Mouse (Mus musculus): ENCODE data around the gene Klhl41. TPM values are rescaled to one million over a fixed set of nuclear protein-coding genes. Genes with fewer than 3 reads are reported as not detected.

Gene Klhl41
- polyA plus RNA-seq, 1 experiment, result not detected

- WGBS, result 63% methylated on average over 10 of the region's 10 CpGs
- Histone ChIP-seq H3K27me3 (ENCODE audit: control insufficient read depth, insufficient read depth, low read length) (no peaks in the 10 kb centered on the region), H3K4me1 (ENCODE audit: control insufficient read depth, insufficient read depth, insufficient read length, low read length) (no peaks in the 10 kb centered on the region), H3K27ac (ENCODE audit: insufficient read depth, low read depth, low read length) (no peak overlapping the region), H3K36me3 (ENCODE audit: control insufficient read depth, insufficient read depth, low read length) (no peaks in the 10 kb centered on the region), H3K4me3 (ENCODE audit: low read depth, low read length) (no peak overlapping the region)
- TF ChIP-seq CTCF (IDR thresholded peaks at IDR 0.05; ENCODE audit: extremely low read depth, insufficient read length, insufficient replicate concordance, low read depth, low read length), result no peak
- TF ChIP-seq POLR2A (IDR thresholded peaks at IDR 0.05; ENCODE audit: low read depth, low read length), result no peak
These were observed 29.8 kb upstream of the Klhl41 start for GRCm38 (mm10) chr2:69640100-69640499.

GRCm38 (mm10) chr2:69644968-69645617, 24.8 kb upstream of the Klhl41 start:
- Histone ChIP-seq H3K4me1 (ENCODE audit: control insufficient read depth, insufficient read depth, insufficient read length, low read length) (peaks cover 2% of the 10 kb centered on the region; the same call in 1 of the 2 replicates), H3K36me3 (ENCODE audit: control insufficient read depth, insufficient read depth, low read length) (no peaks in the 10 kb centered on the region), H3K4me3 (ENCODE audit: low read depth, low read length) (no peak overlapping the region), H3K27ac (ENCODE audit: insufficient read depth, low read depth, low read length) (no peak overlapping the region), H3K27me3 (ENCODE audit: control insufficient read depth, insufficient read depth, low read length) (no peaks in the 10 kb centered on the region)
- no peak for TF ChIP-seq POLR2A (IDR thresholded peaks at IDR 0.05; ENCODE audit: low read depth, low read length)
- TF ChIP-seq CTCF (IDR thresholded peaks at IDR 0.05; ENCODE audit: extremely low read depth, insufficient read length, insufficient replicate concordance, low read depth, low read length), result no peak
- WGBS, result 82% methylated on average over 11 of the region's 11 CpGs

GRCm38 (mm10) chr2:69646726-69647490, 23.0 kb upstream of the Klhl41 start, which contains the start of gene Bbs5:
TSS of gene Bbs5 (plus strand) at chr2:69647171.
- Histone ChIP-seq H3K27me3 (ENCODE audit: control insufficient read depth, insufficient read depth, low read length) (no peaks in the 10 kb centered on the region), H3K4me3 (ENCODE audit: low read depth, low read length) (peak within 1 kb of the TSS; percentile 87), H3K27ac (ENCODE audit: insufficient read depth, low read depth, low read length) (no peak within 1 kb of the TSS), H3K36me3 (ENCODE audit: control insufficient read depth, insufficient read depth, low read length) (no peaks in the 10 kb centered on the region), H3K4me1 (ENCODE audit: control insufficient read depth, insufficient read depth, insufficient read length, low read length) (peaks cover 2% of the 10 kb centered on the region; the same call in 1 of the 2 replicates)
- 2% methylated on average over 43 of the region's 43 CpGs for WGBS
- TF ChIP-seq CTCF (IDR thresholded peaks at IDR 0.05; ENCODE audit: extremely low read depth, insufficient read length, insufficient replicate concordance, low read depth, low read length), result no peak
- no peak for TF ChIP-seq POLR2A (IDR thresholded peaks at IDR 0.05; ENCODE audit: low read depth, low read length)

GRCm38 (mm10) chr2:69649716-69650115, 20.2 kb upstream of the Klhl41 start:
- no peaks in the 10 kb centered on the region for H3K27me3 ChIP-seq (ENCODE audit: control insufficient read depth, insufficient read depth, low read length)
- H3K36me3 ChIP-seq (ENCODE audit: control insufficient read depth, insufficient read depth, low read length), result peaks cover 2% of the 10 kb centered on the region
- H3K27ac ChIP-seq (ENCODE audit: insufficient read depth, low read depth, low read length), result no peak overlapping the region
- WGBS, result 94% methylated on average over 5 of the region's 5 CpGs
- H3K4me3 ChIP-seq (ENCODE audit: low read depth, low read length), result no peak overlapping the region
- TF ChIP-seq CTCF (IDR thresholded peaks at IDR 0.05; ENCODE audit: extremely low read depth, insufficient read length, insufficient replicate concordance, low read depth, low read length), result no peak
- TF ChIP-seq POLR2A (IDR thresholded peaks at IDR 0.05; ENCODE audit: low read depth, low read length), result no peak
- H3K4me1 ChIP-seq (ENCODE audit: control insufficient read depth, insufficient read depth, insufficient read length, low read length), result peaks cover 2% of the 10 kb centered on the region; the same call in 1 of the 2 replicates

GRCm38 (mm10) chr2:69659326-69659725, 10.6 kb upstream of the Klhl41 start:
- Histone ChIP-seq H3K4me3 (ENCODE audit: low read depth, low read length) (no peak overlapping the region), H3K27ac (ENCODE audit: insufficient read depth, low read depth, low read length) (no peak overlapping the region), H3K27me3 (ENCODE audit: control insufficient read depth, insufficient read depth, low read length) (no peaks in the 10 kb centered on the region), H3K36me3 (ENCODE audit: control insufficient read depth, insufficient read depth, low read length) (no peaks in the 10 kb centered on the region), H3K4me1 (ENCODE audit: control insufficient read depth, insufficient read depth, insufficient read length, low read length) (no peaks in the 10 kb centered on the region)
- TF ChIP-seq POLR2A (IDR thresholded peaks at IDR 0.05; ENCODE audit: low read depth, low read length), result no peak
- no peak for TF ChIP-seq CTCF (IDR thresholded peaks at IDR 0.05; ENCODE audit: extremely low read depth, insufficient read length, insufficient replicate concordance, low read depth, low read length)
- 92% methylated on average over 4 of the region's 4 CpGs for WGBS

- WGBS, result 62% methylated on average over 13 of the region's 13 CpGs
- H3K36me3 ChIP-seq (ENCODE audit: control insufficient read depth, insufficient read depth, low read length), result no peaks in the 10 kb centered on the region
- no peaks in the 10 kb centered on the region for H3K4me1 ChIP-seq (ENCODE audit: control insufficient read depth, insufficient read depth, insufficient read length, low read length)
- no peak overlapping the region for H3K27ac ChIP-seq (ENCODE audit: insufficient read depth, low read depth, low read length)
- TF ChIP-seq POLR2A (IDR thresholded peaks at IDR 0.05; ENCODE audit: low read depth, low read length), result no peak
- TF ChIP-seq CTCF (IDR thresholded peaks at IDR 0.05; ENCODE audit: extremely low read depth, insufficient read length, insufficient replicate concordance, low read depth, low read length), result no peak
- no peak overlapping the region for H3K4me3 ChIP-seq (ENCODE audit: low read depth, low read length)
- no peaks in the 10 kb centered on the region for H3K27me3 ChIP-seq (ENCODE audit: control insufficient read depth, insufficient read depth, low read length)
These were observed 6.0 kb upstream of the Klhl41 start for GRCm38 (mm10) chr2:69663827-69664476.

DNA sequence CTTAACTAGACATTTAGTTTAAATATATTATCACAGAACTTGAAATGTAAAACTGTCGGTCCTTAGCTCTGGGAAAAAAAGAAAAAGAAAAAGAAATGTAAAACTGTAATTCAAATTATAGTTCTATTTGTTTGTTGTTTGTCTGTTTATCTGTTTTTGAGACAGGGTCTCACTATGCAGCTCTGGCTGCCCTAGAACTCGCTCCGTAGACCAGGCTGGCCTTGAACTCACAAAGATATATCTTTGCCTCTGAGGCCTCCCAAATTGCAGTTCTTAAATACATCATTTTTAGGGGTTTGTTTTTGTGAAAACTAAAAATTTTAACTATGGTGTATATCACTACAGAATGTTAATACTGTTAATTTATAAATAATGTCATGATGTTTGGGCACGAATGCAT, 2.3 kb upstream of the Klhl41 start:
- H3K4me3 ChIP-seq (ENCODE audit: low read depth, low read length), result no peak overlapping the region
- H3K27ac ChIP-seq (ENCODE audit: insufficient read depth, low read depth, low read length), result no peak overlapping the region
- no peak for TF ChIP-seq POLR2A (IDR thresholded peaks at IDR 0.05; ENCODE audit: low read depth, low read length)
- no peak for TF ChIP-seq CTCF (IDR thresholded peaks at IDR 0.05; ENCODE audit: extremely low read depth, insufficient read length, insufficient replicate concordance, low read depth, low read length)
- 0 out of 2 replicates have a peak, but pooled peaks cover 1% of the 10 kb centered on the region for H3K36me3 ChIP-seq (ENCODE audit: control insufficient read depth, insufficient read depth, low read length)
- no peaks in the 10 kb centered on the region for H3K4me1 ChIP-seq (ENCODE audit: control insufficient read depth, insufficient read depth, insufficient read length, low read length)
- WGBS, result 93% methylated on average over 4 of the region's 4 CpGs
- H3K27me3 ChIP-seq (ENCODE audit: control insufficient read depth, insufficient read depth, low read length), result no peaks in the 10 kb centered on the region
